Mouse (Mus musculus) forebrain, embryonic 12.5 days (tissue): ENCODE measurements around the gene Trnt1. TPM values are rescaled to one million over a fixed set of nuclear protein-coding genes. Genes with fewer than 3 reads are reported as not detected.

ENCODE experiments used
- ATAC-seq: fragments of 200-750 bp; cut with Nextera tagmentation; 2 replicates; pipeline ENCODE4 v1.8.0; 2017; ENCODE audit warnings: moderate TSS enrichment; ENCODE audit not compliant: low FRiP score
- H3K27ac ChIP-seq: fragments of 300-500 bp; sonication (generic); 2 replicates; pipeline ENCODE4 v1.5.1; 2016; ENCODE audit warnings: mild to moderate bottlenecking
- H3K27me3 ChIP-seq: fragments of 300-500 bp; sonication (generic); 2 replicates; pipeline ENCODE4 v1.6.1; 2016; ENCODE audit warnings: mild to moderate bottlenecking
- H3K36me3 ChIP-seq: fragments of 300-500 bp; sonication (generic); replicated peaks from 2 replicates; pipeline ENCODE4 v1.6.1; 2016; ENCODE audit warnings: mild to moderate bottlenecking
- H3K4me1 ChIP-seq: fragments of 300-500 bp; sonication (generic); 2 replicates; pipeline ENCODE4 v1.6.1; 2016
- H3K4me2 ChIP-seq: fragments of 300-500 bp; sonication (generic); 2 replicates; pipeline ENCODE4 v1.6.1; 2016; ENCODE audit warnings: mild to moderate bottlenecking, moderate library complexity
- H3K4me3 ChIP-seq: fragments of 300-500 bp; sonication (generic); replicated peaks from 2 replicates; pipeline ENCODE4 v1.5.1; 2016; ENCODE audit warnings: mild to moderate bottlenecking
- H3K9ac ChIP-seq: fragments of 300-500 bp; sonication (generic); 2 replicates; pipeline ENCODE4 v1.6.1; 2016; ENCODE audit warnings: mild to moderate bottlenecking
- H3K9me3 ChIP-seq: fragments of 300-500 bp; sonication (generic); 2 replicates; pipeline ENCODE4 v1.6.1; 2016
- WGBS: fragments of 180-500 bp; shearing (Covaris S2); methylation state at CpG from one replicate; pipeline ENCODE4 v1.1.7; 2016; 5-methylcytosine and 5-hydroxymethylcytosine counted together
- polyA plus RNA-seq: library from polyadenylated mRNA; unstranded; fragments of >200 nt; fragmentation: Nextera tagmentation; extraction: Ambion mirVana; gene quantifications from 2 replicates; pipeline ENCODE4 v1.2.1, GENCODE M21; 2016

Trnt1 gene
- polyA plus RNA-seq, 1 experiment from 2014 or later, result 77.2 TPM

DNA sequence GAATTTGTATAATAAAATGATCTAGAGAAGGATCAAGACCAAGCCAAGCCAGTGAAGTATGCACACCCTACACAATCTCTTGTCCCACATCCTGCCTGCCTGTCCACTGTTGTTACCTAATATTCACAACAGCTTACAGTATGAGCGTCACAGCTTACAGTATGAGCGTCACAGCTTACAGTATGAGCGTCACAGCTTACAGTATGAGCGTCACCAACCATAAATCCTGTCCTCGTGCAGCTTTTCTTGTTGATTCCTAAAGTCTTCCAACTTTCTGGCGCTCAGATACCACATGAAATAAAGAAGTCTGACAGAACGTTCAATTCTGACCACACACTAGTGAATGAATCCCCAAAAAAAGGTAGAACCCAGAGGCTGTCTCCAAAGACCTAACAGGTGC is 24.2 kb downstream of the Trnt1 start:
- Histone ChIP-seq H3K4me3 (no peak overlapping the region), H3K9me3 (no peaks in the 10 kb centered on the region), H3K4me2 (no peak overlapping the region), H3K9ac (no peak overlapping the region), H3K36me3 (peaks cover 33% of the 10 kb centered on the region), H3K27ac (no peak overlapping the region), H3K4me1 (no peaks in the 10 kb centered on the region), H3K27me3 (no peaks in the 10 kb centered on the region)
- WGBS, result 96% methylated on average over 7 of the region's 7 CpGs
- ATAC-seq, result no peak

DNA sequence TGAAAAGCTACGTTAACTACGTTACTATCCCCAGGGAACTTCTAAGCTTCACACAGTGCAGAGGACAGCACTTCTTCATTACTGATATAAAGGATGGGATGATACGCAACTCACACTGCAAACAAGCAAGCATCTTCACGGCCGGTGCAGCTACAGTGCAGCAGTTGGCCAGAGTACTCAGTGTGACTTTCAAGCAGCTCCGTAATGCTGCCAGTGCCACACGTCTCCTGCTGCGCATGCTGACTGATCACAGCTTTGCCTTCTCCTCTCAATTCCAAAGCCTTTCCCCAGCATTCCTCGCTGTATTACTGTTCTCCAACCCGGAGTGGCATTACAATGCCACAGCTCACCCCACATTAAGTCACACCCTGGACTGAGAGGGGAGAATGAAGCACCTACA is 24.7 kb downstream of the Trnt1 start:
- Histone ChIP-seq H3K27ac (no peak overlapping the region), H3K4me3 (no peak overlapping the region), H3K4me1 (peaks cover 4% of the 10 kb centered on the region), H3K9me3 (no peaks in the 10 kb centered on the region), H3K4me2 (no peak overlapping the region), H3K36me3 (peaks cover 33% of the 10 kb centered on the region), H3K27me3 (no peaks in the 10 kb centered on the region), H3K9ac (no peak overlapping the region)
- WGBS, result 95% methylated on average over 10 of the region's 10 CpGs
- no peak for ATAC-seq

DNA sequence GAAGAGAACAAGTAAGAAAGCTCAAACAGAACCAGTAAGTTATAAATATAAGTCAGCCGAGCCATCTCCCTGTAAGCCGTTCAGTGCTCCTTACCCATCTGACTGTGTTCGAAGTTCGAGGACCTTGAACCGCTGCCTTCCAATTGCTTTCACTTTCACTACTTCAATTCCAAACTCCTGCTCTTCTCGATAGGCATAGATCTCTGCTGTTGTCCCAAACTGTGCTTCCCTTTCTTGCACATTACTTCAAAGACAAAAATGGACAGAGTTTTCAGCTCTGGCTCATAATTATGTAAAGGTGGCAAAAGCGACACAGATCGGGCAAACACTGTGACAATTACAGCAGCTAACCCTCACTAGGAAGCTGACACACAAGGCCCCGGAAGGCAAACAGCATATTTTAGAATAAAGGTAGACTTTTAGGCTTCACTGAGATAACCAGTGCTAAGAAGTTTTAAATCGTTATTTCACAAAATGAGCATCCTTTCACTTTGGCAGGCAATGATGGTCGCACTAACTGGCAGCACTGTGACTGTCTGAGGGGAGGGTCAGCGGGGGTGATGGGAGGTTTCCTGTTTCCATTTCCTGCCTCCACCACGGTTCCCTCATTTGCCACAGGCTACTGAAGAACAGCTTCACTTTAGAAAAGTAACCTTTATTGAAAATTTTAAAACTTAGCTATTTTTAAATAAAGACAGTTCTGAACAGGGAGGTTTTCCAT is 25.3 kb downstream of the Trnt1 start:
- no peak for ATAC-seq
- H3K4me3 ChIP-seq, result no peak overlapping the region
- H3K4me2 ChIP-seq, result no peak overlapping the region
- no peak overlapping the region for H3K9ac ChIP-seq
- no peaks in the 10 kb centered on the region for H3K27me3 ChIP-seq
- 94% methylated on average over 13 of the region's 13 CpGs for WGBS
- peaks cover 10% of the 10 kb centered on the region for H3K4me1 ChIP-seq
- peaks cover 33% of the 10 kb centered on the region for H3K36me3 ChIP-seq
- H3K9me3 ChIP-seq, result no peaks in the 10 kb centered on the region
- H3K27ac ChIP-seq, result no peak overlapping the region

DNA sequence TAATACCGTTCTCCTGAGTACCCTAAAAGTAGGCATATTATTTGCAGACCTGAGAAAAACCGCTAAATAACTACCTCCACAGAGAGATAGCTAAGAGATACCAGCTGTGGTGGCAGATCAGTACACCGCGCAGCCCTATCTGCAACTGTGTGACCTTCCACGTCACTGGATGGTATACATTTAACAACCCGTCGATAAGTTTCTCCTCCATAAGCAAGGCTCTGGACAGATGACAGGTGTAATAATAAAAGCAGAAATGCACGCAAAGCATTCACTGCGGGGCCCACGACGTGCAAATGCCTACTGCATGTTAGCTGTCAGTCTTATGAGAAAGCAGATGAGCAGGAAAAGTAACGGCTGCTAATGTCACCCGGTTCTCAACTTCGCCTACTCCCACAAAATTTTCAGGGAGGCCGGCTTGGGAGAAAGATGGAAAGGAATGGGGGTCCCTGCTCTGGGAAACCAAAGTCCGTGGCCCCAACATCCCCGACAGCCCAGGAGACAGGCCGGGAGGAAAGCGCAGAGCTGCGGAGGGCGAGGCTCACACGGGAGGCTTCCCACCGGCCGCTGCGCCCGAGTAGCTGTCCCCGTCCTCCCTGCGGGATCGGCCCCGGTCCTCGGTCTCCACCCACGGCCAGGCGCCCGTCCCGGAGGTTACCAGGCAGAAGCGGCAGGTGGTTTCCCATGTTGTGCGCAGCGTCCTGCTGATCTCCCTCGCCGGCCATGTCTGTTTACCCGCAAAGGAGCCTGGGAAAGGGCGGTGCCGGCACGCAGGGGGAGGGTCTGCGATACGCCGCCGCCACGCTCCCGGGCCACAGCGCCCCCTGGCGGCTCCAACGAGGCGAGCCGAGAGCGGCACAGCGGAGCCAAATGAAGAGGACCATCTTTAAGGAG is 30.7 kb downstream of the Trnt1 start, which contains the start of gene Crbn:
Gene Crbn (minus strand): TSS at position 745 of the 894 bp plus-strand sequence.
- Histone ChIP-seq H3K4me3 (peak within 1 kb of the TSS; percentile 87), H3K9me3 (no peaks in the 10 kb centered on the region), H3K4me1 (peaks cover 12% of the 10 kb centered on the region), H3K9ac (peak within 1 kb of the TSS; percentile 78), H3K36me3 (peaks cover 6% of the 10 kb centered on the region), H3K27me3 (no peaks in the 10 kb centered on the region), H3K4me2 (peak within 1 kb of the TSS; percentile 89), H3K27ac (no peak within 1 kb of the TSS)
- 3% methylated on average over 57 of the region's 57 CpGs for WGBS
- peak; percentile 96 for ATAC-seq

DNA sequence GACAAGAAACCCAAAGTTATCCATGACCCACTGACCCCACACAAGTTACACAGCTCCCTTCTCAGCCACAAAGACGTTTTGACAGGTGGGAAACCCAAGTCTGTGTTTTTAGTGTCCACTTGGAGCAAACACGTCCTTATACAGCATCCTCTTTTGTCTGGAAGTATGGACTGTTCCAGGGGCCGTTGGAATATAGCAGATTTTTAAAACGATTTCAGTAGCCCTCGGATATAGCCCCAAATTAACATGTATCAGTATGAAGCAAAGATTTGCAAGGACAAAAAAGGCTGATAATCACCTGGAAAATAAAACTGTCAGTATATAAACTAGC is 31.3 kb downstream of the Trnt1 start:
- Histone ChIP-seq H3K9ac (no peak overlapping the region), H3K4me3 (peak overlapping the region; percentile 87), H3K4me2 (peak overlapping the region; percentile 89), H3K4me1 (peaks cover 12% of the 10 kb centered on the region), H3K36me3 (no peaks in the 10 kb centered on the region; the same call in 1 of the 2 replicates), H3K27ac (no peak overlapping the region), H3K9me3 (no peaks in the 10 kb centered on the region), H3K27me3 (no peaks in the 10 kb centered on the region)
- WGBS, result 63% methylated on average over 5 of the region's 5 CpGs
- ATAC-seq, result no peak

DNA sequence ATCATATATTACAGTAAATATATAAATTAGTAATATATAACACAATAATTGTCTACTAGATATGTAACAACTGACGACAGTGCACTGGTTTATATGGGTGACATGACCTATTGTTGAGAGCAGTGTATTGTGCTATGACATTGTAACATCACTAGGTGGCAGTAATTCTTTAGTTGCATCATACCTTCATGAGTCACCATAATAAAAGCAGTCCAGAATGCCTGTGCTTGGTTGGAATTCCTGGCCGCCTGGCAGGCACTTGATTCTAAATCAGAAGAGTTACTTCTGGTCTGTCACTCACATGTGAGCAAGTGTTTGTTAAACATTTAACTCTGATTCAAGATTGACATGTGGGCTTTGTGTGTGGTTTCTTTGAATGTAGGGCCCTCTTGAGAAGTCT is 36.0 kb downstream of the Trnt1 start:
- H3K4me3 ChIP-seq, result no peak overlapping the region
- no peak overlapping the region for H3K9ac ChIP-seq
- H3K27me3 ChIP-seq, result no peaks in the 10 kb centered on the region
- no peaks in the 10 kb centered on the region for H3K4me1 ChIP-seq
- no peak overlapping the region for H3K27ac ChIP-seq
- no peaks in the 10 kb centered on the region for H3K36me3 ChIP-seq
- ATAC-seq, result peak; percentile 56; the same call in 1 of the 2 replicates
- WGBS, result 31% methylated on average over 2 of the region's 2 CpGs
- H3K4me2 ChIP-seq, result no peak overlapping the region
- H3K9me3 ChIP-seq, result no peaks in the 10 kb centered on the region

DNA sequence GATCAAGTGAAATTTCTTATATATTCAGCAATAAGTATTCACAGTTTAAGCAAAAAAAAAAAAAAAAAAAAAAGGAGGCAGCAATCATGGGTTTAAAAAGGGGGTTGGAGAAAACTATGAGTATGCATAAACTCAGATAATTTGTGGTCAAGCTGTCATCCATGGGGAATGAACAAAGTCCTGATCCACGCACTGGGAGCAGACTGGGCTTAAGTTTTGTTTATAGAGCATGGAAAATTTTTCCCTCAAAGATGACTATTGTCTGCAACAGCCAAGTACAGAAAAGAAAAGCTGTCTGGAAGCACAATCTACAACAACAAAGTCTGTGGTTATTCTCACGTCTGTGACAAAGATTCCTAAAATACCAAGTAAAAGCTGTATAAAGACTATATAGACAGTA is 40.2 kb downstream of the Trnt1 start:
- no peak for ATAC-seq

DNA sequence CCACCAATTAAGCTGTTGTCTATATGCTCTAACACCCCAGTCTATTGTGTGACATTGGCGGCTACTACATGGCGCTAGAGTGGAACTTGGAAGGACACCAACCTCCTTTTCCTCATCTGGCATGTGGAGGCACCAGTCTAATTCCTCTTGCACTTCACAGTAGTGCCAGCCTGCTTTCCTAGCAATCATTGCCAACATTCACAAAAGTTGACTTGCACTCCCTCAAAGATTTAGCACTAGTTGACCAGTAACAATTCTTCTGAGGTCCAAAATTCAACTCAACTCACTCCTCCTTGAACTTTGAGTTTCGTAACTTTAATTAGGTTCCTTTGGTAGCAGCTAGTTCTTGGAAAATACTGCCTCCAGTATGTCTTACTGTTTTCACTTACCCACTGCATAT is 41.8 kb downstream of the Trnt1 start:
- Histone ChIP-seq H3K9ac (no peak overlapping the region), H3K4me2 (no peak overlapping the region), H3K36me3 (no peaks in the 10 kb centered on the region), H3K27me3 (no peaks in the 10 kb centered on the region), H3K27ac (no peak overlapping the region), H3K4me3 (no peak overlapping the region), H3K4me1 (no peaks in the 10 kb centered on the region), H3K9me3 (no peaks in the 10 kb centered on the region)
- 89% methylated on average over 3 of the region's 3 CpGs for WGBS
- ATAC-seq, result no peak

More for the DNA sequence above, 40.2 kb downstream of the Trnt1 start:
- Histone ChIP-seq H3K9ac (no peak overlapping the region), H3K4me2 (no peak overlapping the region), H3K27ac (no peak overlapping the region), H3K36me3 (no peaks in the 10 kb centered on the region), H3K4me1 (no peaks in the 10 kb centered on the region), H3K9me3 (no peaks in the 10 kb centered on the region), H3K4me3 (no peak overlapping the region), H3K27me3 (no peaks in the 10 kb centered on the region)
- WGBS, result 65% methylated on average over 2 of the region's 2 CpGs

DNA sequence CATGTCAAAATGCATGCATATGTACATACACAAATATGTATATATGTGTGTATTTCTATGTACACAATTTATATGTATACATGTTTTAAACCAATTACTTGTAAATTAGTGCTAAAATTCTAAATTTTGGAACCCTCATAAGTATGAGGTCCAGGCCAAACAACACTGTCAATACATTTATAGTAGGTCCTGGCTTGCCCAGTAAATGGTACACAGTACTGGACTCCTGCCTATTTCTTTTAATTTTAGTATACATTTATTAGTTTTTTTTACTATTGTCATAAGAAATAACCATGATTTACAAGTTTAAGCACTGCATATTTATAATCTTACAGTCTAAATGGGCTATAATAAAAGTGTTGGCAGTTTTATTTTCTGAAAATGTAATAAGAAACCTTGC is 50.3 kb downstream of the Trnt1 start:
- Histone ChIP-seq H3K9ac (no peak overlapping the region), H3K36me3 (no peaks in the 10 kb centered on the region), H3K27ac (no peak overlapping the region), H3K27me3 (no peaks in the 10 kb centered on the region), H3K4me2 (no peak overlapping the region), H3K4me1 (no peaks in the 10 kb centered on the region), H3K9me3 (no peaks in the 10 kb centered on the region), H3K4me3 (no peak overlapping the region)
- no peak for ATAC-seq

DNA sequence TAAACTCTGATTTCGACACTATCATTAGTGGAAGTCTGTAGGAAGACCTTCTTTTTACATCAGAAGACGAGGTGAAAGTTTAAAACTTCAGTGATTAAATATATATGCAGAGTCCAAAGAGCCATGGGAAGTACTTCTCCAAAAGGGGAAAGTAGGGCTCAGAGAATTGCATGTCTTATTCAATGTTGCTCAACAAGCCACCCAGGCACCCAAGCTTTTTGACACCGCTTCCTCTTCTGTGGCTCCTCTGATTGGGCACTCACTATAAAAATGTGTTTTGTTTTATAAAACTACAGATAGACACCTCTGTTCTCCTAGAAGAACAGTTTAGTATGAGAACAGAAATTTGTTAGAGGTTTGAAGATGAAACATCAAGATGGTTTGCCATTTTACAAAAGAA is 51.0 kb downstream of the Trnt1 start:
- no peaks in the 10 kb centered on the region for H3K9me3 ChIP-seq
- no peak overlapping the region for H3K4me3 ChIP-seq
- ATAC-seq, result no peak
- no peaks in the 10 kb centered on the region for H3K27me3 ChIP-seq
- no peaks in the 10 kb centered on the region for H3K4me1 ChIP-seq
- no peak overlapping the region for H3K9ac ChIP-seq
- no peaks in the 10 kb centered on the region for H3K36me3 ChIP-seq
- H3K27ac ChIP-seq, result no peak overlapping the region
- WGBS, result 84% methylated on average over 3 of the region's 3 CpGs
- H3K4me2 ChIP-seq, result no peak overlapping the region

DNA sequence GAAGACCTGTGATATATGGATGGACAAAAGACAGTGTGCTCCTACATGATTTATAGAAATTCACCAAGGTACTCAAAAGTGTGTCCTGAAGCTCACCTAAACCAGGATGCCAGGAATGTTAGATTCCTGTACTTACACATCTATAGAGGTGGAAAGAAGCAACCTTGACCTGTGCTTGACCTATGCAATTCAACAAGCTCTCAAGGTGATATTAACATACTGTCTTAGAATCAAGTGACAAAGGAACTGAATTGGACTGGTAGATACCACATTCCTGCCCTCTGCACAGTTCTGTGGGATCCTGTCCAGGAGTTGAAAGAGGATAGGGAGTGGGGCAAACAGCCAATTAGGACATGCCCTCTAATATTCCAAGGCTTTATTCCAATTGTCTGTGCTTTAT is 51.6 kb downstream of the Trnt1 start:
- ATAC-seq, result no peak
- H3K4me1 ChIP-seq, result no peaks in the 10 kb centered on the region
- H3K27ac ChIP-seq, result no peak overlapping the region
- no peaks in the 10 kb centered on the region for H3K27me3 ChIP-seq
- no peaks in the 10 kb centered on the region for H3K9me3 ChIP-seq
- H3K4me3 ChIP-seq, result no peak overlapping the region
- no peak overlapping the region for H3K9ac ChIP-seq
- no peak overlapping the region for H3K4me2 ChIP-seq
- no peaks in the 10 kb centered on the region for H3K36me3 ChIP-seq

DNA sequence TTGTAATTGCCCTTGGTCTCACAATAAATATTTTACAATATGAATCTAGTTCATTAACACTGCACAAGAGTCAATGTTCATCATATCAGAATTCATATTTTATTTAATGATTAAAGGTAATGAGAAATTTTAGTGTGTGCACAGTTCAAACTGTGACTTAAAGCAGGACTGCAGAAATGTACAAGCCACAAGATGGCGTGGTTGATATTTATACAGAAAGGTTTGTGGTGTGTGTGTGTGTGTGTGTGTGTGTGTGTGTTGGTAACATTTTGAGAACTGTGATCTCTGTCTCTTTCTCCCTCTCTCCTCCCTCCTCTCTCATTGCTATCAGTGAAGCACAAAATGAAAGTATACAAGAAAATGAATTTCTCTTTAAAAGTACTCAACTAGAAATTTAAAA is 53.4 kb downstream of the Trnt1 start:
- H3K27me3 ChIP-seq, result no peaks in the 10 kb centered on the region
- H3K9ac ChIP-seq, result no peak overlapping the region
- no peak overlapping the region for H3K27ac ChIP-seq
- H3K4me3 ChIP-seq, result no peak overlapping the region
- H3K36me3 ChIP-seq, result no peaks in the 10 kb centered on the region
- H3K4me2 ChIP-seq, result no peak overlapping the region
- WGBS, result 55% methylated on average over 1 of the region's 1 CpGs
- peak; percentile 65; the same call in 1 of the 2 replicates for ATAC-seq
- H3K4me1 ChIP-seq, result no peaks in the 10 kb centered on the region
- no peaks in the 10 kb centered on the region for H3K9me3 ChIP-seq
